Mouse (Mus musculus) bone marrow, adult 2 months (tissue): ENCODE results near the gene 2810408A11Rik.

Experiments used
- CTCF ChIP-seq: fragments of 200-500 bp; IDR thresholded peaks from 2 replicates; pipeline ENCODE4 v1.5.1; 2011; ENCODE audit warnings: low read length, control low read depth; ENCODE audit not compliant: control insufficient read depth, insufficient read depth
- POLR2A ChIP-seq: fragments of 200-500 bp; IDR thresholded peaks from 2 replicates; pipeline ENCODE4 v1.6.1; 2011; ENCODE audit warnings: low read depth, mild to moderate bottlenecking, control low read depth, low read length, borderline replicate concordance; ENCODE audit not compliant: control insufficient read depth

GRCm38 (mm10) chr11:69938401-69938979, 37.7 kb upstream of the 2810408A11Rik start:
- no peak for TF ChIP-seq CTCF
- TF ChIP-seq POLR2A: no peak
